Mouse (Mus musculus): ENCODE measurements around the gene Acvr2b. TPM values are rescaled to one million over a fixed set of nuclear protein-coding genes. Genes with fewer than 3 reads are reported as not detected.

Acvr2b gene
- polyA plus RNA-seq, 1 experiment from 2014 or later = 75.9 TPM

- Histone ChIP-seq H3K27me3 (ENCODE audit: control insufficient read depth, insufficient read depth, low read length) (no peaks in the 10 kb centered on the region), H3K4me2 (replicated peaks; ENCODE audit: low read depth, low read length) (no peak overlapping the region), H3K27ac (ENCODE audit: low read depth, low read length) (no peak overlapping the region), H3K4me3 (ENCODE audit: low read depth, low read length) (no peak overlapping the region), H3K9me3 (ENCODE audit: control insufficient read depth, low read length) (no peaks in the 10 kb centered on the region), H3K9ac (ENCODE audit: low read depth, low read length) (no peak overlapping the region), H3K36me3 (ENCODE audit: control insufficient read depth, insufficient read depth, low read length) (no peaks in the 10 kb centered on the region), H3K4me1 (replicated peaks; ENCODE audit: control insufficient read depth, insufficient read depth, low read length) (no peaks in the 10 kb centered on the region)
- DNase-seq (ENCODE audit: low spot score) (no peak), ATAC-seq (ENCODE audit: low FRiP score) (no peak)
- WGBS = 53% methylated on average over 23 of the region's 23 CpGs
These were observed 81.8 kb downstream of the Acvr2b start for GRCm38 (mm10) chr9:119483554-119484353.

- 68% methylated on average over 9 of the region's 9 CpGs for WGBS
- no peak for DNase-seq (ENCODE audit: low spot score)
- H3K9me3 ChIP-seq (ENCODE audit: control insufficient read depth, low read length) = no peaks in the 10 kb centered on the region
- H3K36me3 ChIP-seq (ENCODE audit: control insufficient read depth, insufficient read depth, low read length) = no peaks in the 10 kb centered on the region
- no peaks in the 10 kb centered on the region for H3K27me3 ChIP-seq (ENCODE audit: control insufficient read depth, insufficient read depth, low read length)
- H3K4me3 ChIP-seq (ENCODE audit: low read depth, low read length) = no peak overlapping the region
- H3K27ac ChIP-seq (ENCODE audit: low read depth, low read length) = no peak overlapping the region
- H3K9ac ChIP-seq (ENCODE audit: low read depth, low read length) = no peak overlapping the region
- H3K4me1 ChIP-seq (replicated peaks; ENCODE audit: control insufficient read depth, insufficient read depth, low read length) = no peaks in the 10 kb centered on the region
- ATAC-seq (ENCODE audit: low FRiP score) = no peak
- no peak overlapping the region for H3K4me2 ChIP-seq (replicated peaks; ENCODE audit: low read depth, low read length)
These were observed 82.5 kb downstream of the Acvr2b start for GRCm38 (mm10) chr9:119484420-119484819.

Other genes starting within 250 kb of the Acvr2b start
- gene Acaa1b, start 245.0 kb upstream of the Acvr2b start, polyA plus RNA-seq (2014; fragmentation: Nextera tagmentation; extraction: Ambion mirVana) = 1.4 and 1.7 TPM in 2 replicates
- gene Gm47289, start 243.0 kb upstream of the Acvr2b start, polyA plus RNA-seq (2014; fragmentation: Nextera tagmentation; extraction: Ambion mirVana) = not detected in 2 replicates
- gene Slc22a13, start 193.0 kb upstream of the Acvr2b start, polyA plus RNA-seq (2014; fragmentation: Nextera tagmentation; extraction: Ambion mirVana) = not detected in 2 replicates
- 15.6 and 17.1 TPM in 2 replicates for gene Oxsr1, start 79.7 kb upstream of the Acvr2b start, polyA plus RNA-seq (2014; fragmentation: Nextera tagmentation; extraction: Ambion mirVana)
- gene Acaa1a, start 62.4 kb upstream of the Acvr2b start, polyA plus RNA-seq (2014; fragmentation: Nextera tagmentation; extraction: Ambion mirVana) = 55.2 and 62.6 TPM in 2 replicates
- gene Myd88, start 60.7 kb upstream of the Acvr2b start, polyA plus RNA-seq (2014; fragmentation: Nextera tagmentation; extraction: Ambion mirVana) = 5.7 and 7.4 TPM in 2 replicates
- gene Xylb, start 44.7 kb upstream of the Acvr2b start, polyA plus RNA-seq (2014; fragmentation: Nextera tagmentation; extraction: Ambion mirVana) = 4.6 and 5.4 TPM in 2 replicates
- not detected in 2 replicates for gene Slc22a14, start 36.6 kb upstream of the Acvr2b start, polyA plus RNA-seq (2014; fragmentation: Nextera tagmentation; extraction: Ambion mirVana)
- 46.2 and 47.3 TPM in 2 replicates for gene Exog, start 42.8 kb downstream of the Acvr2b start, polyA plus RNA-seq (2014; fragmentation: Nextera tagmentation; extraction: Ambion mirVana)
- gene Scn5a, start 176.9 kb downstream of the Acvr2b start, polyA plus RNA-seq (2014; fragmentation: Nextera tagmentation; extraction: Ambion mirVana) = 0.22 and 0.36 TPM in 2 replicates